Mouse (Mus musculus) gonadal fat pad, adult 2 months (tissue): Measurements from ENCODE around the gene Vmn2r108. TPM values are rescaled to one million over a fixed set of nuclear protein-coding genes. Genes with fewer than 3 reads are reported as not detected.
"Not testable (repeated sequence)": the region's sequence is repeated elsewhere in the genome, so short reads cannot be mapped to it uniquely, and the experiment has no call there.

Experiments used
- DNase-seq: peaks from one replicate; pipeline ENCODE4 v3.0.0-alpha.2; 2012; ENCODE audit warnings: low read depth
- polyA plus RNA-seq: library from polyadenylated mRNA; depleted of rRNA; stranded (reverse); fragments of >200 nt; gene quantifications from 2 replicates; pipeline ENCODE4 v1.2.3, GENCODE M21; 2012; rRNA removed

Gene Vmn2r108
- not detected in 2 replicates for polyA plus RNA-seq

- DNase-seq = no peak
Observed at GRCm38 (mm10) chr17:20481231-20481630, at the start of gene Vmn2r108. TSS of gene Vmn2r108 (minus strand) at chr17:20481331.

- DNase-seq = not testable (repeated sequence)
Observed at GRCm38 (mm10) chr17:20508247-20508646, 27.1 kb upstream of the Vmn2r108 start.

DNA sequence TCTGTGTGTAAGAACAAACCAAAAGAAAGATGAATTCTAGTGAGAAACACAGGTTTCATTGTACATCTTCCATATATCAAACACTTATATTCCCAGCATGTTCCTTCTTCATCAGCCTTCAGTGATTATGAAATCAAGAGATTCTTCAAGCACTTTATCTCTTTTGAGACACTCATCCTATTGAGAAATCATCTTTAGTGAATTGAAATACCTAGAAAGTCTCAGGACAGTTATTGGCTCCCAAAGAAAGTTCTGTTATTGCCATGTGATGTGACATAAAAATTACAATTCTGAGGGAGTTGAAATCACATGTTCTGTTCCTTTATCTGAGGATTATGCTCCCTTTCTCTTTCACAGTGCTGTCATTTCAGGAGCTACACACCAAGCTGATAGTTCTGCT is 16.7 kb upstream of the Vmn2r108 start, which contains the start of gene Vmn1r225:
TSS of gene Vmn1r225 (plus strand) at position 301 of the 400 bp plus-strand sequence.
- DNase-seq = no peak

DNA sequence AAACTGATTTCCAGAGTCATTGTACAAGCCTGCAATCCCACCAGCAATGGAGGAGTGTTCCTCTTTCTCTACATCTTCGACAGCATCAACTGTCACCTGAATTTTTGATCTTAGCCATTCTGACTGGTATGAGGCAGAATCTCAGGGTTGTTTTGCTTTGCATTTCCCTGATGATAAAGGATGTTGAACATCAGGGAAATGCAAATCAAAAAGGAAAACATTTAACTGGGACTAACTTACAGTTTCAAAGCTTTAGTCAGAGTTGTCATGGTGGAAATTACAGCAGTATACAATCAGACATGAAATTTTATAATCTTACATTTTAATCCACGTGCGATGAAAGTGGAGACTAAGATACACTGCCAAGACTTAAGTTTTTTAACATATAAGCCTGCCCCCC is 7.8 kb downstream of the Vmn2r108 start:
- no peak for DNase-seq

- no peak for DNase-seq
Observed at GRCm38 (mm10) chr17:20439263-20439662, 41.9 kb downstream of the Vmn2r108 start.

GRCm38 (mm10) chr17:20413846-20414245 is 67.3 kb downstream of the Vmn2r108 start, which contains the start of gene Vmn1r224:
TSS of gene Vmn1r224 (plus strand) at chr17:20414146.
- DNase-seq = no peak

Other genes with a start within 250 kb of the Vmn2r108 start
- not detected in 2 replicates for gene Vmn2r105, start 246.3 kb downstream of the Vmn2r108 start, polyA plus RNA-seq
- gene Vmn2r106, start 195.8 kb downstream of the Vmn2r108 start, polyA plus RNA-seq = not detected in 2 replicates
- gene Vmn2r107, start 136.1 kb downstream of the Vmn2r108 start, polyA plus RNA-seq = not detected in 2 replicates
- gene Vmn1r224, start 67.2 kb downstream of the Vmn2r108 start, polyA plus RNA-seq = not detected in 2 replicates
- gene Vmn1r225, start 16.8 kb upstream of the Vmn2r108 start, polyA plus RNA-seq = not detected in 2 replicates
- gene Vmn2r109, start 83.4 kb upstream of the Vmn2r108 start, polyA plus RNA-seq = not detected in 2 replicates
- gene Vmn2r110, start 115.1 kb upstream of the Vmn2r108 start, polyA plus RNA-seq = not detected in 2 replicates
- gene Fpr-rs3, start 143.5 kb upstream of the Vmn2r108 start, polyA plus RNA-seq = not detected in 2 replicates
- gene Vmn1r226, start 201.5 kb upstream of the Vmn2r108 start, polyA plus RNA-seq = not detected in 2 replicates
- gene Vmn1r227, start 248.5 kb upstream of the Vmn2r108 start, polyA plus RNA-seq = not detected in 2 replicates